Mouse (Mus musculus) layer of hippocampus, adult 9-11 months (tissue): ENCODE results near the gene D11Wsu47e.

Source experiments
- DNase-seq: peaks from one replicate; pipeline ENCODE4 v3.0.0; 2022

Gene D11Wsu47e

DNA sequence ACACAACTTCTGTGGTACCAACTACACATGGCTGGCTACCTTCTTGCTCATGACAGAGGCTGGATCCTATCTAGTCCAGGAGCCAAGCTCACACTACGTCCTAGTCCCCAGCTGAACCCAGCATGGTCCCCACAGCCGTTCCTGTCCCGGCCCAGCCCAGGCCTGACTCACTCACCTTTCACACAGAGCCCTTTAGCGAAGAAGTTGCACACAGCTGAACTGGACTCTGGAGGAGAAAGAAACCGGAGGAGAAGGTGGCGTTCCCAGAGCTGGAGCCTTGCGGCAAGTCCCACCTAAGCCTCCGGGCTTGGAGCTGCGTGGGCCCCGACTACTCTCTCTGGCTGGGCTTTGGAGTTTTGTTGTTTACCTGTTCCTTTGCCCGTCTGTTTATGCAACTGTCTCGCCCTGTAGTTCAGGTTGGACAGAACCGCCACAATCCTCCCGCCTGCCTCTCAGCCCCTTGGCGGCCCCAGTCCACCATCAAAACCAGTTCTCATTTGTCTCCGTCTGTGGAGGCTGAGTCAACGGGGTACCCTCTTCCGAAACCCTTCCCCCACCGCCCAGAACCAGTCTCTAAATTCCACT is 24.5 kb downstream of the D11Wsu47e start:
- no peak for DNase-seq

DNA sequence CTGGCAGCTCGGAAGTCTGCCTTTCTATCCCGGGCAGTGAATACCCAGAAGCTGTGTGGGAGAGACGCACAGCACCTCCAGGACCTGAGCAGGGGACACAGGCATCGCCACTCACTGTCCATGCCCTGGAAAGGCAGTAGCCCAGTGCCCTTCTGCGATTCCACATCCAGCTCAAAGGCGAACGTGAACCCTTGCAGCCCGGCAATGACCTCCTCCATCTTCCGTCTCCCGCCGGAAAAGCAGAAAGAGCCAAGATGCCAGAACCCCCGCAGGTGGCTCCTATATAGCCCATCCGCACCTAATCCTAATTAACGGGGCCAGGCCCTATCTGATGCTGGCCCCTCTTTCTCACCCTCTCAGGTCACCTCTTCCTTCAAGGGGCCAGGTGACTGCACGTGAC is 25.1 kb downstream of the D11Wsu47e start:
- no peak for DNase-seq

DNA sequence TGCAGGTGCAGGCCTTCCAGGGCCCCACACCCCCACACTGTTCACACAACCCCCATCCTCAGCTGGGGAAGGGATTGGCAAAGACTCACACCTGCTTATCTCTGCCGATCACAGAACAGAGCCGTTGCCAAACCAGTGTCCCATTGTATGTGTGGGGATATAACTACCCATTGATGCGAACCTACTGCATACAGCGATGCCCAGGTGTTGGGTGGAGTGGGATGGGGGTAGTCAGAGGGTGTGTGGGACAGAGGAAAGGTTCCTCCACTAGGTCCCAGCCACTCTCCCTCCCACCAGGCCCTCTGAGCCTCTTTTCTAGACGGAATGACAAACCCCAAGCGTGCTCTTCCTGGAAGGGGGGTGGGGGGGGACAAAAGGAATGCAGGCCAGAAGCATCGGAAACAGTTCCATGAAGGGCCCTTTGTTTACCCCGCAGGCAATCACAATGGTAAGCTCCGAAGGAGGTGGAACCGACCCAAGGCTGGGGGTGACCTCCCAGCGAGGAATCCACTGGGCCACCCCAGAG is 25.6 kb downstream of the D11Wsu47e start, which contains the start of gene Cpsf4l:
Gene Cpsf4l, minus strand, starts transcription at position 287 of the 526 bp plus-strand sequence.
- no peak for DNase-seq

DNA sequence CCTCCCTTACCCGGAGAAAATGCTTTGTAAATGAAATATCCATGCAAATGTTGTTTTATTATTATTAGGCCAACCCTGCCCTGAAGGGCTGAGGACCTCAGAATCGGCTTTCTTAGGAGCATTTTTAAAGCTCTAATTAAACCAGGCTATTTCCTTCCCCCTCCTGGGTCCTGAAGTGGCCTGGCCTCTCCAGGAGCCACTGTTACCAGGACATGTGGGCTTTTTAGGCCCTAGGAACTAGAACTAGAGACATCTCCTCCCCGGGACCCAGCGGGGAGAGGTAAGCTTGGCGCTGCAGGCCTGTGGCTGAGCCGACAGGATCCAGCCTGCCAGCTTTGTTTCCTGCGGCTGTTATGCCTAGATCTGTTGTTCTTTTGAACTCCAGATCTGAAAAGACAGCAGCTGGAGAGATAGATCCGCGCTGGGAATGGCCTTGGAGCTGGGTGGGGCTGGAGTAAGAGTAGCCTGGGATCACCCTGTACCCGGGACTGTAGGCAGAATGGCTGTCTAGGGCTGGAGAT is 26.1 kb downstream of the D11Wsu47e start:
- DNase-seq = no peak

DNA sequence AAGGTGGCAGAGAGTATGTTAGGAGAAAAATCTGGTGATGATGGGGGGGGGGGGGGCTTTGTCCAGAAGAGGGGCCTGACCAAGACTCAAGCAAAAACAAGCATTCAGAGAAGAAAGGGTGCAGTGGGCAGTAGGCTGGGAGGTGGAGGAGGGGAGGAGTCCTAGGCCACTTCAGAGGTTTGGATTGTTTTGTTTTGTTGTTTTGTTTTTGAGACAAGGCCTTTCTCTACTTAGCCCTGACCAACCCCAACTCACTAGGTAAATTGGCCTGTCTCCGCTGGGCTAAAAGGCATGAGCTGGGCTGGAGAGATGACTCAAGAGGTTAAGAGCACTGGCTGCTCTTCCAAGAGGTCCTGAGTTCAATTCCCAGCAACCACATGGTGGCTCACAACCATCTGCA is 26.8 kb downstream of the D11Wsu47e start:
- no peak for DNase-seq

DNA sequence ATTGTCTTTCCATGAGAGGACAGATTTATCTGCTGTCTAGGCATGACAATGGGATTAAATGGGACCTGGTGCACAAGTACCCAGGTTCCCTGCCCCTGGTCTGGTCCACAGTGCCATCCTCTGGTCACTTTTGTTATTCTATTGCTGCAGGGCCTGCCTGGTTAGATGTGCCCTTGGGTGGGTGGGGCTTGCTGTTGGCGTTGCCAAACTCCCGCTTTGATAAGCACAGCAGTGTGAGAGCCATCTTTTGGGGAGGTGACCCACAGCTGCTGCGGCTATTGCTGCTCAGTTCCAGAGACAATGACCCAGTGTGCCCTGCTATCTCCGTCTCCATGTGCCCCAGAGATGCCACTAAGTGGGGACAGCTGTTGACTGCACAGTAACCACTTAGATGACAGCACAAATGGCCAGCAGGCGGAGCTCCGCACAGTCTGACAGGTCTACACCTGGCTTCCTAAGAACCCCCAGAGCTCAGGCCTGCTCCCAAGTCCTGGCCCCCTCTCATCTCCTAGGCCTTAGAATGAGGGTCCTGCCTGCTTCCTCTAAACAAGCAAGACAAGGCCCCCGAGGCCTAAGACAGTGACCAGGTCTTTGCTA is 31.0 kb downstream of the D11Wsu47e start:
- DNase-seq = no peak

DNA sequence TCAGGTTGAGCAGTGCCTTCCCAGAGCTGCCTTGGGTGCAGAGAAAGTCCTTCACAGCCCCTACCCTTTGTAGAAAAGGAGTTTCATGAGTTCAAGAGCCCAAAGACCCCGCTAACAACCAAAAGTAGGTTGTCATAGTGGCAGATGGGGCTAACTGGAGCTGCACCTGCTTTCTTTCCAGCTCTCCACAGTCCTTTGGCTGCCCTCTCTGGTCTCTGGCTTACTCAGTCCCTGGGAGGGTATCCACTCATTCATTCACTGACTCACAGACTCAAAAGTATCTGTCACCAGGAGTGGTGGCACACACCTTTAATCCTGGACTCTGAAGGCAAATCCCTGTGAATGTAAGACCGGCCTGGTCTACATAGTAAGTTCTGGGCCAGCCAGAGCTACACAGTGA is 31.9 kb downstream of the D11Wsu47e start:
- no peak for DNase-seq

DNA sequence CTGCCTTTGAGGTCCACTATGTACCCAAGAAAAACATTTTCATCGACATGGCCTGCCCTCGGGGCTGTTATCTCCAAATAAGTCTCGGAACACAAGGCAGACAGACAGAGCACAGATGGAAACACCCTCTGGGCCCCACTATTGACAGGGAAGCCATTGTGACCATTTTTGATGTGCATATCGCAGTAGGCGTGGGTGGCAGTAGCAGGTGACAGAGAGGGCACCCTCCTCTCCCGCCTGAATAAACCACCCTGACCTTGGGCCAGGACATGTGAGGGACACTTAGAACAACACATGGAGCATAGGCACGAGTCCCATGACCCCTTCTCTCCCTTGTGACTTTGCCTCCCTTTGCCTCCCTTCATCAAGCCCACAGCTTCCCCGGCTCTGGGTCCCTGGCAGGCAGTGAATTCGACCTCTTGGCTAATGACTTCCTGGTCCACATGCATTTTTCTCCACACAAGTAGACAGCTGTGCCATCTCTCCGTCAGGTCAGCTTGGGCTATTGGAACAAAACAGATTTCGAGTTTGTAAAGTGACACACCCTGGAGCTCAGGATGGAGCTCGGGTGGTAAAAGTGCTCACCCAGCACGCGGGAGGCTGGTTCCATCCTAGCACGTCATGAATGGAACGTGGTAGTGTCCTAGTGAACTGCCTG is 33.7 kb downstream of the D11Wsu47e start:
- no peak for DNase-seq

DNA sequence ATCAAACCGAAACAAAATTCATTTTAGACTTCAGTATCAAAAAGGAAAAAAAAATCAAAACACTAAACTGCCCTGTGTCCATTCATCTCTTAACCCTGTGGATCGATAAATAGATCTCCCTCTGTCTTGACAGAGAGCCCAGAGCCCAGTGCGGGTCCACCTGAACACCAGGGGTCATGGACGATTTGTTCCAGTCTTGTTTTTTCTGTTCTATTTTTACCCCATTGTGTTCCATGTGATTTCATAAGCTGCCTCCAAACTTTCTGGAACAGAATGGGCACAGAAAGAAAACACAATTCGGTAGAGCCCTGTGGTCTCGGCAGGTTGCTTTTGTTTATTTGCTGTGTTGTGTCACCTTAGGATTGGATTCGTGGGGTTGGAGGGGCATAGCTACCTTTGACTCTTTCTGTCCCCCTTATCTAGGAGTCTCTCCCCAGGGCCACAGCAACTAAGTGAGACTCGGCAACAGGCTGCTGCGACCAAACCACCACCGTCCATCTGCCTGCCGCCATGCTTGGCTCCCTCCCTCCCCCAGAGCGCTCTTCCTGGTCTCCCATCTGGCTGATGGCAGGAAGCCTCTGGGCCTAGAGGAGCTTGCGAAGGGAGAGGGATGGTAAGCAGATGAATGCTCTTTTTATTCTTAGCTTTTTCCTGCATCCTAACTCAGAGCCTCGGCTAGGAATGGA is 38.3 kb downstream of the D11Wsu47e start:
- peak; percentile 59 for DNase-seq

DNA sequence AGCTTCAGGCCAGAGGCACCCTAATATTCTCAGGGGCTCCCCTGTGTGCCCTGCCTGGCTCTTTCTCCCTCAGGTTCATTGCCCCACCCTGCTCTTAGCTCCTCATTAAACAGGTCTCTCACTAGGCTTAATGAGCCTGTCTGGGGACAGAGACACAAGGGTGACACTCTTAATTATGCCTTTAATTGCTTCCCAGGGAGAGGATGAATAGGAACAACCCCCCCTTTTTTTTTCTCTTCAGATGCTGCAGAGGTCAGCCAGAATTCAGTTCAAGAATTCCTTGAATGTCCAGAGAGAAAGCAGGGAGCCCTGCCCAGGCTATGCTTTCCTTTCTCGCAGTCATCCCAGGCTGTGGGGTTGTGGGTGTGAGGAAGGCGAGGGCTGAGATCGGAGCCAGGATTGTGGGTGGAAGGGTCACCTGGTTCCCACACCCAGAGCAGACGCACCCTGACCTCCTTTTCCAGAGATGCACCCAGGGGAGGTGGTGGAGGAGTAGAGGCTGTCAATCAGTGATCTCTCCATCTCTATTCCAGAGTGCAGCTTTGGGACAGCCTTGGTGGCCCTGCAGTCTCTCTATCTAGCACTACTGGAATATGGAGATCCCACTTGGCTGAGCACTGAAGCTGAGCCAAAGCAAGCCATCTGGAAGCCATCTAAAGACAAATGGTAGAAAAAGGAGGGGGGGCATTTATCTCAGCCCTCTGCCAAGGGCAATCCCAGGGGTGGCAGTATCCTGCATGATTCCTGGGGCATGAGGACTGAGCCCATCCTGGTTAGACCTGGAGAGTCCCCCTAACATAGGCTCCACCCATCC is 41.2 kb downstream of the D11Wsu47e start:
- peak; percentile 37 for DNase-seq

DNA sequence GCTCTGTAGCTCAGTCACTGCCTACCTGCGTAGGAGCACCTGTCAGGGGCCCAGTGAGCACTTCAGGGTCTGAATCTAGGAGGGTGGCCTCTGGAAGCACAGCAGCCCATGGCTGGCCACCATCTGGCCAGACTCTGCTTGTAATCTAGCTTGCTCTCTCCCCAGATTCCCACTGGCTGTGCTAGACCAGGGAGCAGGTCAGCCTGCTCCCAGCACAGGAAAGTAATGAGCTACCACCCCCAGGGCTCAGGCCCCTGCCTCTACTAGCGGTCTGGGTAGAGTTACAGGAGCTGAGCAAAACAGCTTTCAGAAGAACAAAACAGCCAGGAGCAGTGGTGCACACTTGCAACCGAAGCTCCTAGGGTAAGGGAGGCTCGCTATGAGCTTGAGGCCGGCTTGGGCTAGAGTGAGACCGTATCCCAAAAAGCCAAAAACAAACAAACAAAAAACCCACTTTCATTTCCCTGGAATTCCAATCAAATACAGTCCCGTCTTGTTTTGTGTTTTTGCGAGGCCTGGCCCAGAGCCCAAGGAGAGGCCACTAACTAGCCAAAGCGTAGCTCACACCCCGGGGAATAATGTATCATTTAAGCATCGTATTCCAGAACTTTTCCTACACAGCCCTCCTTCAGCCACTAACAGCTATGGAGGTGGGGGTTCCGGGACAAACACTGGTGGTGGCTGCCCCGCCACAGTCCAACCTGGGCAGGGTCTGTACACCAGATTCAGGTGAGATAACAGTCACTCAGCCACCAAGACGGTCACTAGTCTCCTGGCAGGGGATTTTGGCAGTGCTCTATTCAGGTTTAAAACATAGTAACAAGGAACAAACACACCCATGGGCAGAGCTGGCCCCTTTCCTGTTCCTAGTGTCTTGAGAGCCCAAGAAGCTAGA is 43.0 kb downstream of the D11Wsu47e start:
- no peak for DNase-seq

DNA sequence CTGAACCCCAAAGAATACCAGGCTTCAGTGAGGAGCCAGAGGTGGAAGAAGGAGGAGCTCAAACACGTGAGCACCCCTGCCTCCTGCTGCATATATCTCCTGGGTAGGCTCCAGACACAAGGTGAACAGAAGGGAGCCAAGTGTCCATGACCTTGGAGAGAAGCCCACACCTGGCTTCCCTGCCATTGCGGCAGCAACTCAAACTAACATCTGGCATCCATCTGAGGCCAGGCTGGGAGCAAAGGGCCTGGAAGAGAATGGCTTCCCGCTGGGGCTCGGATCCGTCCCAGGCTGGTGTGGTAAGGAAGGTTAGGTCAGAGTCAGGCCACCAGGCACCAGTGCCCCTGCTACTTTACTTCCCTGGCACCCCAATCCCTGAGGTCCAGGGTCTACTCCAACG is 43.8 kb downstream of the D11Wsu47e start:
- no peak for DNase-seq

DNA sequence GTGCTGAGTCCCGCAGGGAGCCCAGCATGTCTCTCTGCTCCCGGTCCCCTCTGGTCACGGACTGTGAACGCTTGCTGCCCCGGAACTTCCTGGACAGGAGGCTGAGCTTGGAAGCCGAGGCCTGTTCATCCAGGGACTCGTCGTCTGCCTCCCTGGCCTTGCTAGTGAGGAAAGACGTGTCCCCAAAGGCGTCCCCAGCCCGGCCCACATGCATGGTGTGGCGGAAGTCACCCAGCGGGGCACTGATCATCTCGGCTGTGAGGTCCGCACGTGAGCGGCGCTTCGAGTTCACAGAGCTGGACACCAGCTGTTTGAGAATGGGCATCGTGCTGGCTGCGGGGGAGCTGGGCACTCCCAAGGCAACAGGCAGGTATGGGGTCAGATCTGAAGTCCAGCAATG is 45.0 kb downstream of the D11Wsu47e start:
- DNase-seq = no peak

DNA sequence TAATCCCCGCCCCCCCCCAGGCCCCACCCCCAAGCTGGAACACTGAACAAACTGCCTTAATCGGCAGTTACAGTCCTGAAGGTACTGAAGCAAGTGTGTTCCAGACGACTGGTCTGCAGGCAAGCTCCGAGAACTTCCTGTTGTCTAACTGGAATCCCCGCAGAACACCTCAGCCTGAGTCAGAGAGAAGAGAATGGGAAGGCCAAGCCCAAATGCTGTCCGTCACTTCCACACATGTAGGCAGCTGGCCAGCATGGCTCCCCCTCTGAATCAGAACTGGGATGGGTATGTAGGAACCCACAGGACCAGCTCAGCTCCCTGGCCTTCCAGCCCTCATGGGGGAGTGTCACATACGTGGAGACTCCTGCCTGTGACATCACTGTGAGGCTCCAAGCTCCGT is 45.7 kb downstream of the D11Wsu47e start:
- DNase-seq = no peak

DNA sequence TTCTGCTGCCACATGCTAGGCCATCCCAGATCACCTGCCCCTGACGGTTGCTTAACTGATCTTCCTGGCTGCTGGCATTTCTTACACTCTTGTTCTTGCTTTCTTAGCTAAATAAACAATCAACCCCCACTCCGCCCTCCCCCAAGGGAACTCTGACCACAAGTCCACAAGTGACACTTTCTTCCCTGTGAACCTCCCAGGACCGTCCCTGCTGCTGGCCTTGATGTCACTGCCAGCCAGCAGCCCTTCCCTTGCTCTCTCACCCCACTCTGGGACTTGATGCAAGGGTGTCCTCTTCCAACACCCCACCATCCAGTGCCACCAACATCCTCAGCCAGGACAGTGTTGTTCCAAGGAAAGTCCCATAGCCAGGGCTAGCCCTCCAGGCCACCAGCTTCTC is 46.7 kb downstream of the D11Wsu47e start:
- DNase-seq = no peak

DNA sequence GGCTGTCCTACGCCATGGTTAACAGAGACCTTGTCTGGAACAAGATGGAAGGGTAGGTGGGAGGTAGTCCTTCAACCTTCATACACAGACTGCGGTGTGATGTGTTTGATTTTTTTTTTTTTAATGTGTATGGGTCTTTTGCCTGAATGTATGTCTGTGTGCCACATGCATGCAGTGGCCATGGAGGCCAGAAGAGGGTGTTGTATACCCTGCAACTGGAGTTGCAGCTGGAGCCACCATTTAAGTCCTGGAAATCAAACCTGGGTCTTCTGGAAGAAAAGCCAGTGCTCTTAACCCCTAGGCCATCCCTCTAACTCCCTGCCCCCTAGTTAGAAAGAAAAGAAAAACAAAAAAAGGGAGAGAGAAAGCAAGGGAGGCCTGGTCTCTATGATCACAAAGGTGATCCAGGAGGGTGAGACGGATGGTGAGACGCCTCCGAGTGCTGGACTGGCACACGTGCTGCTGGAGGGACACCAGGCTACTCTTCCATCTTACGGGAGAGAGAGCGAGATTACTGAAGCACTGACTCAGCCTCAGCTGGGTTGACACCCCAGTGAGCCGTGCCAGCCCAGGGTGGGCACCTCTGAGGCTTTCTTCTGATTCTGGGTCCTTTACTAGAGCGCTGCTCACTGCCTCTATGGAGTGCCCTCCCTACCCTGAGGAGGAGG is 47.9 kb downstream of the D11Wsu47e start:
- no peak for DNase-seq

DNA sequence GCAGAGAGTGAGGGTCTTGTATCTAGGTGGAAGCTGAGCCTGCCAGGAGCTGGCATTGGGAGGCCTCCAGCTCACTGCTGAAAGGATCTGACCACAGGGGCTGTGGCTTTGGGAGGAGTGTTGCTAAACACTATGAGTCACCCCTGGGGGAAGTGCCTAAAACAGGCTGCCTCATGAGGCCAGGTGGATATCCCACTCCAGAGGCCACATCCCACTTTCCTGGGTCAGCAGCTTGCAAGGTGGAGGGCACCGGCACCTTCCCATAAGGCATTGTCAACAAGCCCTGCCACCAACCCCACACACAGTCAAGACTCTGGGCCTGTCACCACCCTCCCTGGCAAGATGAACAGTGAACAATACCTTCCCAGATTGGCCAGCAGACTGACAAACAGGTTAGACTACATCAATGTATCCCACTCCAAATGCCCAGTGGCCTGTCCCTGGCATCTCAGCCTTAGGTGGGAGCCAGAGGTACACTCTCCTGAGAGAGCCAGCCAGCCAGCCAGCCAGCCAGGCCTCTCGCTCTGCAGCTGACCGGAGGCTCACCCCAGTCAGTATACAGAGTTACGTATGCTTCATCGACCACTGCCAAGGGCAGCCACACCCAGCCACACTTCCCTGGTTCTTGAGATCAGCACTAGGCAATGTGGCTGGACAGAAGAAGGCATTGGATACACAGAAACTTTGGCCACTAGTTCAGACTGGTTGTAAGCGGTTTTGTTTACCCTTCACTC is 49.6 kb downstream of the D11Wsu47e start:
- DNase-seq = no peak

DNA sequence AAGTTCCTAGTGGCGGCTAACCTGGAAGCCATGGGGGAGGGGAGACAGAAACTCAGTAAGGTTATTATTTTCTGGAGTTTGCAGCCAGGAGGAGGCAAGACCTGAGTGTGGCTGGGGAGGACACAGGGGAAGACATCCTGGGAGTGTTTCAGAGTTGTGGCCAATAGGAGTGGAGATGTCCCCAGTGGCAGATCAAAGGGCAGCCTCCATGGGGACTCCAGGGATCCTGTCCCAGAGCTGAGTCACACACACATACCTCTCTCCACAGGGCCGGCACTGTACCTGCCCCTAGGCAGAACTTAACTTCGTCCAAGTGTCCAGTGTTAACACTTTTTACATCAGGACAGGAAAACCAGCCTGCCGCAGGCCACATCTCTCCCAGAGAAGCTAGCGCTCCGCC is 50.9 kb downstream of the D11Wsu47e start:
- DNase-seq = no peak

DNA sequence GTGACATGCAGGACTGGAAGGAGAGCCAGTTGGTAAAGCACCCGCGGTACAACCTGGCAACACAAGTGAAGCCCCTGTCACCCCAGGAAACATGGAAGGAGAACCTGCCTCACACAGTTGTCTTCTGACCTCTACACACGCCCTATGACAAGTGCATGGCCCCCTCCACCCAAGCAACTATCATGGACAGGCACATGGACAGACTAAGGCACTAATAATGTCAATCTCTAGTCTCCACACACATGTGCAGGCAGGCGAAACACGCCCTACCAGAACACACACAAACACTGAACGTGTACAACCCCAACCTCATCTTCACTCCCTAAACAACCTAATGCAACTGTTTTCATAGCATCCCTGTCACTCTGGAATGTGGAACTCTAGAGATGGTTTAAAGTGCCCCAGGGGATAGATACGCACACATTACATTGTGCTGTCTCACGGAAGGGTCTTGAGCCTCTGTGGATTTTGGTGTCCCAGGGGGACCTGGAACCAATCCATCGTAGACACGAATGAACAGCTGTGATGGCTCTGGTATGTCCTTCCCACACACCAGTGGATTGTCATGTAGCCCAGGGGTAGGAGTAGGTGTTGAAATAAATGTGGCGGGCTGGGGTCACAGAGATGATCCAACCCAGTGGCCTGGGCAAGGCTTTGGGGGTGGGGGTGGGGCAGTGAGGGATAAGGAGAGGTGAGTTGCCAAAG is 52.8 kb downstream of the D11Wsu47e start:
- no peak for DNase-seq

DNA sequence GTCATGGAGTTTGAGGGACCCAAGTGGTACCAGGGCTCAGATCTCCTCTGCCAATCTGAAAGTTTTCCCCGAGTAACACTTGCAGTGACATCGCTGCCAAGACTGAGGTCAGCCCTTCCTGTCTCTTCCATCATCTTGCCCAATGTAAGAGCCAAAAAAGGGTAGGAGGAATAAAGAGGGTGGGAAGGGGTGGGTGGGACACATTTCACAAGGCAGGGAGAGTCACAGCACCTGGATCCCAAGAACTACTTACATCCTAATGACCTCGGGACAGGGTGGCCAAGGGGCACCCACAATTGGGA is 53.3 kb downstream of the D11Wsu47e start:
- DNase-seq = no peak
